Comparison of ENCODE assay signal across 11 mouse cellular contexts in the genomic region with DNA sequence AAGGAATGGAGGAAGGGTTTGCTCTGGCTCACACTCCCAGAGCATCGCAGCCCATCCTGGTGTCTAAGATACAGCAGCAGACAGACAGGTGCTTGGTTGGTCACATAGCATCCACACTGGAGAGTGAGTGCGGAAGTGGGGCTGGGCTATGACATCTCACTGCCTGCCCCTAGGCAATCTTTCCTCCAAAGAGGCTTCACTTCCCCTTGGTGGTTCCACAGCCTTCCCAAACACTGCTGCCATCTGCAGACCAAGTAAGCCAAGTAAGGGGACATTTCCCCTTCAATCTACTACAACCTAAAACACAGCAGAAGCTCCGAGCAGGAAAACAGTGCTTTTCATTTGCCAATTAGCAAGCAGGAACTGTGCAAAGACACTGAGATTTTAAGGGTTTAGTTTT.
DNase-seq lines count a peak whose midpoint lies in the region; ATAC-seq and TF ChIP-seq lines count a peak whose summit lies in the region.
"Had no signal": no experiment of that assay in that cellular context is flagged by ENCODE, and none has a peak within 500 bp of the region (broad histone marks: within the 10 kb centered on the region; RNA-seq: fewer than 3 reads in every experiment).

No protein-coding gene starts in this region.

- no peak overlapping the region for H3K4me3 ChIP-seq in heart, postnatal 0 days (ENCODE audit: low read depth, low read length)
- no peak overlapping the region for H3K4me3 ChIP-seq in heart, embryonic 10.5 days
- H3K4me3 ChIP-seq in liver, postnatal 0 days (ENCODE audit: low read depth, low read length) = no peak overlapping the region
- no peak overlapping the region for H3K4me3 ChIP-seq in liver, embryonic 12.5 days
- H3K4me3 ChIP-seq: forebrain, embryonic 13.5 days; heart, embryonic 12.5 days had no signal

- peak; percentile 32 for TF ChIP-seq CTCF in heart, postnatal 0 days (IDR thresholded peaks at IDR 0.05; ENCODE audit: low read depth)
- 0 out of 2 replicates have a peak, but pooled peaks have one; percentile 21 for TF ChIP-seq CTCF in liver, postnatal 0 days (IDR thresholded peaks at IDR 0.05; ENCODE audit: low read depth)

- no peaks in the 10 kb centered on the region for H3K4me1 ChIP-seq in heart, postnatal 0 days (ENCODE audit: control insufficient read depth, insufficient read depth)
- peaks cover 5% of the 10 kb centered on the region for H3K4me1 ChIP-seq in heart, embryonic 10.5 days
- no peaks in the 10 kb centered on the region for H3K4me1 ChIP-seq in liver, postnatal 0 days (ENCODE audit: insufficient read depth)
- H3K4me1 ChIP-seq in liver, embryonic 12.5 days = no peaks in the 10 kb centered on the region
- H3K4me1 ChIP-seq: forebrain, embryonic 13.5 days had no signal

- no peak for TF ChIP-seq EP300 in heart, postnatal 0 days (IDR thresholded peaks at IDR 0.05; ENCODE audit: low read depth)
- no peak for TF ChIP-seq EP300 in liver, postnatal 0 days (IDR thresholded peaks at IDR 0.05; ENCODE audit: low read depth)

- no peak overlapping the region for H3K4me2 ChIP-seq in heart, postnatal 0 days (ENCODE audit: low read depth, low read length)
- no peak overlapping the region for H3K4me2 ChIP-seq in liver, postnatal 0 days (ENCODE audit: low read depth, low read length)
- H3K4me2 ChIP-seq in liver, embryonic 12.5 days = no peak overlapping the region
- H3K4me2 ChIP-seq: forebrain, embryonic 13.5 days; heart, embryonic 12.5 days had no signal

- ATAC-seq in heart, postnatal 0 days (ENCODE audit: insufficient read depth, low read depth) = no peak
- no peak for ATAC-seq in liver, postnatal 0 days
- ATAC-seq in liver, embryonic 12.5 days = no peak
- ATAC-seq: forebrain, embryonic 13.5 days; hindbrain, embryonic 16.5 days had no signal

- WGBS in heart, postnatal 0 days = 55% methylated on average over 3 of the region's 3 CpGs
- 66% methylated on average over 3 of the region's 3 CpGs for WGBS in heart, embryonic 10.5 days
- 55% methylated on average over 3 of the region's 3 CpGs for WGBS in liver, postnatal 0 days (ENCODE audit: insufficient replicate concordance)
- 44% methylated on average over 3 of the region's 3 CpGs for WGBS in liver, embryonic 12.5 days (ENCODE audit: insufficient replicate concordance)

- no peak overlapping the region for H3K27ac ChIP-seq in heart, postnatal 0 days (ENCODE audit: low read depth)
- no peak overlapping the region for H3K27ac ChIP-seq in heart, embryonic 10.5 days
- H3K27ac ChIP-seq in liver, postnatal 0 days (ENCODE audit: low read depth) = no peak overlapping the region
- no peak overlapping the region for H3K27ac ChIP-seq in liver, embryonic 12.5 days
- H3K27ac ChIP-seq: forebrain, embryonic 13.5 days had no signal

- H3K9me3 ChIP-seq in heart, postnatal 0 days (replicated peaks; ENCODE audit: control insufficient read depth, low read length) = no peaks in the 10 kb centered on the region
- H3K9me3 ChIP-seq in heart, embryonic 10.5 days = no peaks in the 10 kb centered on the region
- H3K9me3 ChIP-seq in liver, postnatal 0 days (ENCODE audit: low read length) = no peaks in the 10 kb centered on the region
- H3K9me3 ChIP-seq in liver, embryonic 12.5 days (replicated peaks) = no peaks in the 10 kb centered on the region
- H3K9me3 ChIP-seq: forebrain, embryonic 13.5 days; heart, embryonic 12.5 days had no signal

- H3K9ac ChIP-seq in heart, postnatal 0 days (replicated peaks; ENCODE audit: low read depth, low read length) = no peak overlapping the region
- no peak overlapping the region for H3K9ac ChIP-seq in liver, postnatal 0 days (replicated peaks)
- no peak overlapping the region for H3K9ac ChIP-seq in liver, embryonic 12.5 days
- H3K9ac ChIP-seq: forebrain, embryonic 13.5 days; heart, embryonic 12.5 days had no signal

- DNase-seq in heart, postnatal 0 days (ENCODE audit: low spot score) = no peak
- no peak for DNase-seq in heart, embryonic 10.5 days (ENCODE audit: low spot score)
- DNase-seq in liver, postnatal 0 days = no peak
- peak; percentile 79 for DNase-seq in ZHBTc4 (ENCODE audit: low read depth, low spot score)
- DNase-seq in layer of hippocampus, postnatal 10 days (ENCODE audit: low spot score in 2 of 2) = peak; percentile 12 to 35
- no peak for DNase-seq in spleen, postnatal 4 days (ENCODE audit: low spot score in 2 of 2)
- DNase-seq: liver had no signal

- H3K36me3 ChIP-seq in heart, postnatal 0 days (replicated peaks; ENCODE audit: control insufficient read depth, insufficient read depth, low read length) = no peaks in the 10 kb centered on the region
- no peaks in the 10 kb centered on the region for H3K36me3 ChIP-seq in heart, embryonic 10.5 days
- H3K36me3 ChIP-seq in liver, postnatal 0 days (replicated peaks; ENCODE audit: insufficient read depth, low read length) = no peaks in the 10 kb centered on the region
- no peaks in the 10 kb centered on the region for H3K36me3 ChIP-seq in liver, embryonic 12.5 days
- H3K36me3 ChIP-seq: heart, embryonic 12.5 days had no signal

- H3K27me3 ChIP-seq in heart, postnatal 0 days (ENCODE audit: control insufficient read depth, insufficient read depth, low read length) = no peaks in the 10 kb centered on the region
- H3K27me3 ChIP-seq in heart, embryonic 10.5 days (ENCODE audit: insufficient read depth, poor library complexity, severe bottlenecking) = no peaks in the 10 kb centered on the region
- no peaks in the 10 kb centered on the region for H3K27me3 ChIP-seq in liver, postnatal 0 days (ENCODE audit: insufficient read depth, low read length)
- no peaks in the 10 kb centered on the region for H3K27me3 ChIP-seq in liver, embryonic 12.5 days (replicated peaks)
- H3K27me3 ChIP-seq: forebrain, embryonic 13.5 days; heart, embryonic 12.5 days had no signal

Comparison
In these comparisons a context has a peak if more than half of its experiments do, and no peak if none do; other contexts are left out.
1. DNase-seq: peak in ZHBTc4 (single experiment) and layer of hippocampus, postnatal 10 days (2 of 2); none in heart, postnatal 0 days (single experiment), heart, embryonic 10.5 days (single experiment), liver, postnatal 0 days (single experiment) and spleen, postnatal 4 days (0 of 2).